Mouse (Mus musculus): Measurements from ENCODE around the gene Slco1a5. TPM values are rescaled to one million over a fixed set of nuclear protein-coding genes. Genes with fewer than 3 reads are reported as not detected.
A peak's percentile ranks its signal among the peaks of the same experiment; 100 is the strongest.

Gene Slco1a5
- total and polyA plus RNA-seq, 3 experiments: 0.04 TPM; not detected in 2

DNA sequence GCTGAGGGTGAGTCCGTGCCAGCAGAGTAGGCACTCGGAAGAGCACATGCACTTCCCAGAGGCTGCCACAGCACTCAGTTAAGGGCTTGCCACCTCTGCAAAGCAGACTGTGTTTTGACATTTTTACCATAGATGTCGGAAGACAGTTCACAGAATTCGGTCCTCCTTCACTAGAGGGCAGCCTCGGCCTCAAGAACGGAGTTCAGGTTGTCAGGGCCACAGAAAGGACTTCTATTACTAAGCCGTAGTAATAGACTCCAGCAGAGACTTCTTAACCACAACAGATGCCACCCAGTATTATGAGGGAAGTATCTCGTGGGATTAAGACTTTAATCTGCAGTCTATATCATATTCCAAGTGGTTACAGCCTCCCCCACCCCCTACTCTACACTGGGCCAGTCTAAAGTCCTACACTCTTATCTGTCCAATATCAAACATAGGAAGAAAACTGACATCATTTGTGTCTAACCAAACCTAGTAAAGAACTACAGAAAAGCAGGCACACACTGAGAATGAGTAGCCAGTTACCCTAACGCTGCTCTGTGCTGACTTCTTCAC is 40.3 kb upstream of the Slco1a5 start:
- TF ChIP-seq CHD2 (IDR thresholded peaks at IDR 0.05; ENCODE audit: low read length) (no peak), BHLHE40 (IDR thresholded peaks at IDR 0.05; ENCODE audit: borderline replicate concordance, low read depth, low read length) (no peak), MAX (IDR thresholded peaks at IDR 0.05; ENCODE audit: low read length) (no peak), KAT2A (conservative IDR thresholded peaks at IDR 0.05; ENCODE audit: low read depth, low read length) (no peak), CTCF (IDR thresholded peaks at IDR 0.05 in 2 of 3, conservative IDR thresholded peaks at IDR 0.05 in 1 of 3; ENCODE audit: control insufficient read depth in 1 of 3, insufficient read depth in 1 of 3, low read depth in 2 of 3, low read length in 3 of 3, poor library complexity in 1 of 3, severe bottlenecking in 1 of 3) (peak in 2 of 3 experiments; percentile 11 to 16; a peak in 2 of 6 replicates), SMC3 (IDR thresholded peaks at IDR 0.05; ENCODE audit: low read depth, low read length) (0 out of 2 replicates have a peak, but pooled peaks have one; percentile 16), POLR2AphosphoS5 (IDR thresholded peaks at IDR 0.05; ENCODE audit: borderline replicate concordance, low read depth, low read length) (no peak), NELFE (IDR thresholded peaks at IDR 0.05; ENCODE audit: low read depth, low read length) (no peak), EP300 (IDR thresholded peaks at IDR 0.05; ENCODE audit: low read depth in 1 of 2, low read length in 2 of 2) (no peak)
- H3K4me3 ChIP-seq (ENCODE audit: control insufficient read depth in 1 of 2, insufficient read depth in 1 of 2, low read depth in 2 of 2, low read length in 2 of 2): no peak overlapping the region
- H3K9ac ChIP-seq (ENCODE audit: control insufficient read depth, low read depth, low read length, poor library complexity, severe bottlenecking): no peak overlapping the region
- peaks cover 0 to 24% of the 10 kb centered on the region in 2 experiments; a peak in 2 of 4 replicates for H3K36me3 ChIP-seq (ENCODE audit: control insufficient read depth in 1 of 2, insufficient read depth in 2 of 2, low read length in 2 of 2)
- no peaks in the 10 kb centered on the region for H3K27me3 ChIP-seq (ENCODE audit: control insufficient read depth in 1 of 2, insufficient read depth in 2 of 2, low read length in 2 of 2)
- H3K9me3 ChIP-seq (replicated peaks; ENCODE audit: insufficient read depth, low read length): no peaks in the 10 kb centered on the region
- no peaks in the 10 kb centered on the region for H3K4me1 ChIP-seq (ENCODE audit: control insufficient read depth in 1 of 2, insufficient read depth in 2 of 2, low read length in 2 of 2)
- DNase-seq (ENCODE audit: low read depth, low spot score): no peak
- no peak overlapping the region for H3K27ac ChIP-seq (ENCODE audit: control insufficient read depth, low read depth, low read length)
- no peaks in the 10 kb centered on the region for H3K79me2 ChIP-seq (ENCODE audit: control insufficient read depth, insufficient read depth, low read length, poor library complexity)

DNA sequence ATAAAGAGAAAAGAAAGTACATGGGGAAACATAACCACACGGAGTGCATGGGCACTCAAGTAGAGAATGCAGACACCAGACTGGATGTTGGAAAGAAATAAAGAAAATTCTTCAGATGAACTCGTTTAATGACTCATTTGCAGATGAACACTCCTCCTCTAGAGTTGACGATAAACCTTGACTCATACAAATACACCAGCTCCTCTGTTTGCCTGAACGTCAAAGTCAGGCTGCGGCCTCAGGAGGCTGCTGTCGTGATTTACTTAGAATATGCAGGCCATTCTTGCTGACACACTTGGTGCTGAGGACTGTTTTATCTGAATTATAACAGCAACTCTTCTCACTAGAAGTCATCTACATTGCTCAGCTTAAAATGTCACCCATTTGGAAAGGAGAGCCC is 39.3 kb upstream of the Slco1a5 start:
- Histone ChIP-seq H3K9me3 (replicated peaks; ENCODE audit: insufficient read depth, low read length) (no peaks in the 10 kb centered on the region), H3K79me2 (ENCODE audit: control insufficient read depth, insufficient read depth, low read length, poor library complexity) (no peaks in the 10 kb centered on the region), H3K27ac (ENCODE audit: control insufficient read depth, low read depth, low read length) (no peak overlapping the region), H3K36me3 (ENCODE audit: control insufficient read depth in 1 of 2, insufficient read depth in 2 of 2, low read length in 2 of 2) (peaks cover 0 to 19% of the 10 kb centered on the region in 2 experiments; a peak in 2 of 4 replicates), H3K4me1 (ENCODE audit: control insufficient read depth in 1 of 2, insufficient read depth in 2 of 2, low read length in 2 of 2) (no peaks in the 10 kb centered on the region), H3K27me3 (ENCODE audit: control insufficient read depth in 1 of 2, insufficient read depth in 2 of 2, low read length in 2 of 2) (no peaks in the 10 kb centered on the region), H3K9ac (ENCODE audit: control insufficient read depth, low read depth, low read length, poor library complexity, severe bottlenecking) (no peak overlapping the region), H3K4me3 (ENCODE audit: control insufficient read depth in 1 of 2, insufficient read depth in 1 of 2, low read depth in 2 of 2, low read length in 2 of 2) (no peak overlapping the region)
- no peak for DNase-seq (ENCODE audit: low read depth, low spot score)
- TF ChIP-seq POLR2A (IDR thresholded peaks at IDR 0.05; ENCODE audit: control insufficient read depth in 1 of 2, insufficient read depth in 1 of 2, low read depth in 1 of 2, low read length in 2 of 2, poor library complexity in 1 of 2): no peak
- TF ChIP-seq E2F4 (IDR thresholded peaks at IDR 0.05; ENCODE audit: borderline replicate concordance, low read depth, low read length): no peak
- TF ChIP-seq MYB (IDR thresholded peaks at IDR 0.05; ENCODE audit: low read depth, low read length): no peak
- TF ChIP-seq RCOR1 (IDR thresholded peaks at IDR 0.05; ENCODE audit: low read depth, low read length): no peak
- TF ChIP-seq ZC3H11A (IDR thresholded peaks at IDR 0.05; ENCODE audit: low read depth, low read length): no peak
- no peak for TF ChIP-seq RAD21 (IDR thresholded peaks at IDR 0.05; ENCODE audit: low read depth, low read length)
- TF ChIP-seq HCFC1 (IDR thresholded peaks at IDR 0.05; ENCODE audit: low read depth, low read length): no peak
